Mouse (Mus musculus) heart, postnatal 0 days (tissue): ENCODE data around the gene Fam20a.

Experiments used
- CTCF ChIP-seq: IDR thresholded peaks from 2 replicates; pipeline ENCODE4 v1.5.1; 2016; ENCODE audit warnings: antibody characterized with exemption, control low read depth, low read depth
- EP300 ChIP-seq: IDR thresholded peaks from 2 replicates; pipeline ENCODE4 v1.6.1; 2016; ENCODE audit warnings: antibody characterized with exemption, low read depth

DNA sequence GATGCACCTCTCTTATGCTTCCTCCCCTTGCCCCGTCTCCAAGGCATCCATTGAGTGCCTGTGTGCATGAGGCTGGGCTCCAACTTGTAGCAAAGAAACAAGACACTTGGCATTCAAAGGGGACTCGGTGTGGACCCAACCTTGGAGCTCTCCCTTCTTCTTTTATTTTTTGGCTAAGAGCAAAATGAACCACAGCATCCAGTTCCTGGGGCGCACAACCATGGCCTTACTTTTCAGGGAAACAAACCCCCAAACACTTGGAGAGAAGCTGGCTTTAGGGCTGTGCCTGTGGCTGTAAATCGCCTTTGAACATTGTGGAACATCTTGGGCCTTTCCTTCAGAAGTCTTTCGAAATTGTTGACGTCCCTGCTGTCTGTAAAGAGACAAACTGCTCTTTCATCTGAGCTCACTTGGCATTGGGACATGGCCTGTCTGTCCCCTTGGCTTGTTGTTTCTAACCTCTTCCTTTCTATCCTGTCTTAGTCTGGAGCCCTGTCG is 32.1 kb upstream of the Fam20a start:
- TF ChIP-seq CTCF (no peak), EP300 (no peak)
